Mouse (Mus musculus): Measurements from ENCODE around the gene Med12l.

GRCm38 (mm10) chr3:59203802-59204520 is 198.3 kb downstream of the Med12l start:
- TF ChIP-seq POLR2A (IDR thresholded peaks at IDR 0.05; ENCODE audit: insufficient read depth, low read length): no peak
- no peak for TF ChIP-seq CTCF (IDR thresholded peaks at IDR 0.05; ENCODE audit: low read depth, low read length)
- no peak for TF ChIP-seq EP300 (IDR thresholded peaks at IDR 0.05; ENCODE audit: insufficient read depth, low read depth, low read length)
